Mouse (Mus musculus) left cerebral cortex, adult 2 months (tissue): ENCODE measurements around the gene Ncam1. TPM values are rescaled to one million over a fixed set of nuclear protein-coding genes. Genes with fewer than 3 reads are reported as not detected.

Experiments
- DNase-seq, 2 experiments: peaks; one replicate each; pipeline ENCODE4 v3.0.0; 2021 to 2022; ENCODE audit warnings: low spot score in 2 of 2, mixed read lengths in 1 of 2; ENCODE audit errors: extremely low spot score in 1 of 2
- H3K27ac ChIP-seq: fragments of 200-600 bp; 2 replicates; pipeline ENCODE4 v1.8.1; 2022
- H3K4me3 ChIP-seq: fragments of 200-600 bp; 2 replicates; pipeline ENCODE4 v1.8.1; 2022
- CTCF ChIP-seq: fragments of 200-600 bp; IDR thresholded peaks from 2 replicates; pipeline ENCODE4 v1.8.1; 2022; ENCODE audit warnings: antibody characterized with exemption, mild to moderate bottlenecking, moderate library complexity
- intact Hi-C: fragments of 180-260 bp; cut with DNase I; formaldehyde crosslinking; loops from one replicate; pipeline ENCODE4 v1.15.1; 2025
- total RNA-seq, 2 experiments: library from RNA; stranded (reverse); gene quantifications; 2 replicates each; pipeline ENCODE4 v1.2.3; 2021

Ncam1 gene
- total RNA-seq, 2 experiments from 2014 or later = 270 to 291 TPM

GRCm38 (mm10) chr9:49571695-49572510 lies 226.8 kb downstream of the Ncam1 start:
- Histone ChIP-seq H3K4me3 (no peak overlapping the region), H3K27ac (peak overlapping the region; percentile 81)
- no peak for TF ChIP-seq CTCF
- DNase-seq = peak in 1 of 2 experiments; percentile 30
- intact Hi-C loops = loop anchor here (2.0 to 5.0 kb wide), 2 partner anchors 21 to 225 kb away; partner anchors contain the start of gene Ncam1

DNA sequence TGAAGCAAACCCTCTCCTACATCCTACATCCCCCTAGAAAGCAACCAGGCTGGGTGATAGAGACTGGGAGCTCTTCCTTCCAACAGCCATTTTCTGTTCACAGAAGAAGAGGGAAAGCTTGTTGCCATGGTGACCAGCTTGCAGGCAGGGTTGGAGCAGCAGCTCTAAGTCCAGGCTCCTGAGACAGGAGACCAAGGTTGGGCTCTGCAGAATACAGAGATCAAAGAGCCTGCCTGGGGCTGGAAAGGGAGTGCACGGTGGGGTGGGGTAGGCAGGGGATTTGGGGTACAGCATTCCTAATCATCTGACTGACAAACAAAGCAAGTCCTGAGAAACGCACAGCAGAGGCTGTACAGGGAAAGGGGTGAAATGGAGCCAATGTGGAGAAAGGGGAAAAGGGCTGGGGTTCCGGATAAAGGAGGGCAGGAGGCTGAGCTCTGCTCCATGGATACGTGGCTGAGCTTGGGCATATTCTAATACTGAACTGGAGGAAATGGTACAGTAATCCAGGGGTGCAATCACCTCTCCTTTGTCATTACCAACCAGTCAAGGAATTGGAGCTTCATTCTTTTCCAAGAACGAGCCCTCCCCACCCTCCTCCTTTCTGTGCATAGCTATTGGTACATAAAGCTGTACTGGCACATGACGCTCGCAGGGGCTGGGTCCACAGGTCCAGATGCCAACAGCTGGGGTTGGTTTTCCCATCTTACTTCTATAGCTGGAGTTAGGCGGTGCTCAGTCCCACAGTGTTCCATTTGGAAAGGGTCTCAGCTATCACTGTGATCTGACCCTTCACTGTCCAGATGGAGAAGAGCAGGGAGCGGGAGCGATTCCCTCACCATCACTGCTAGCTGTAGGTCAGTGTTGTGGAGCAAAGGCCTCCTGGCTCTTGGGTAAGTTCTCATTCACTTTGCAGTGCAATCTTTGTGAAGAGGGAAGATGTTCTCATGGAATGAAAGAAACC lies 227.7 kb downstream of the Ncam1 start:
- peak; percentile 54 for DNase-seq
- TF ChIP-seq CTCF = no peak
- Histone ChIP-seq H3K4me3 (no peak overlapping the region), H3K27ac (peak overlapping the region; percentile 81)
- intact Hi-C loops = loop anchor here (2.0 to 5.0 kb wide), 2 partner anchors 22 to 226 kb away; partner anchors contain the start of gene Ncam1

DNA sequence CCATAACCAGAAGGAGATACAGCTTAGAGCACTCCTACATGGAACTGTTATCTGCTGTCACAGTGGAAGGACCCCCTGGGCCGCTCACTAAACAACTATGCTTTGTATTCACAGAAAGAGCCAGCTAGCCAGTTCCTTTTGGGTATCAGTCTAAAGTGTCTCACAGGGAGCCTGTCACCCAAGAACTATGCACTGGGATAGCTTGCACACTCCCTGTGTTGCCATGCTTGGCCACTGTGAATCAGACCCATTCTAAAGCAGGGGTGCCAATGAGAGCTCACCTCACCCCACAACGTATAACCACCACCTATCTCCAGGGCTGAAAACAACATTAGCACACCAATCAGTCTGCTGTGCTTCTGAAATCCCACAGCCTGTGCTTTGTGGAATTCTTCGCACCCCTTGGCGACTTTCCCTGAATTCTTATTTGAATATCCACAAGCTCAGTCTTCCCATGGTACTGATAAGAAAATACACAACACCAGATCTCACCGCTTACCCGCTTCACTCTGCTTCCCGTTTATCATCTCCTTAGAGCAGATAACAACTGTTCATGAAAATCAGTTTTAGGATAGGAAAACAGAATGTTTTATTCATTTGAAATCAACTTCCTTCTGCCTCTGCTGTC lies 228.6 kb downstream of the Ncam1 start:
- no peak for TF ChIP-seq CTCF
- intact Hi-C loops = loop anchor here (2.0 to 5.0 kb wide), 2 partner anchors 23 to 227 kb away; partner anchors contain the start of gene Ncam1
- no peak for DNase-seq
- Histone ChIP-seq H3K4me3 (no peak overlapping the region), H3K27ac (peak overlapping the region; percentile 81)

- intact Hi-C loops = no loop called here
- DNase-seq = no peak
- TF ChIP-seq CTCF = no peak
- Histone ChIP-seq H3K4me3 (no peak overlapping the region), H3K27ac (no peak overlapping the region)
Observed at GRCm38 (mm10) chr9:49565846-49566245, 232.9 kb downstream of the Ncam1 start.

GRCm38 (mm10) chr9:49558941-49559340 lies 239.8 kb downstream of the Ncam1 start:
- TF ChIP-seq CTCF = no peak

DNA sequence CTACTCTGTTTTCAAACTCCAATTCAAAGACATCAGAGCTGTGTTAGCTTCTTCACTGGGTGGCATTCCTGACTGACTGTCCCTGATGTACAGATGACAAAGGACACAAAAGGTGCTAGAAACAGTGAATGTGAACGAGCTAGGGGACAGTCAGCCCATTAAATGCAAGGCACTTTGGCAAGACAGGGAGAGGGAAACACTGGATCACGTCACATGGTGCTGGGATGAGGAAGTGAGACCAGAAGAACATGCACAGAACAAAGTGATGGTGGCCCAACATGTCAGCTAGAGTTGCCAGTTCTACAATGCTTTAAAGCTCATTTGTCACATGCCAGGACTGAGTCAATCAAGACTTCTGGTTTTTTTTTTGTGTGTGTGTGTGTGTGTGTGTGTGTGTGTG lies 247.4 kb downstream of the Ncam1 start:
- intact Hi-C loops = no loop called here
- DNase-seq = no peak
- Histone ChIP-seq H3K4me3 (no peak overlapping the region), H3K27ac (no peak overlapping the region)
- no peak for TF ChIP-seq CTCF

More at GRCm38 (mm10) chr9:49558941-49559340, 239.8 kb downstream of the Ncam1 start:
- Histone ChIP-seq H3K27ac (no peak overlapping the region), H3K4me3 (no peak overlapping the region)
- intact Hi-C loops = no loop called here
- no peak for DNase-seq

DNA sequence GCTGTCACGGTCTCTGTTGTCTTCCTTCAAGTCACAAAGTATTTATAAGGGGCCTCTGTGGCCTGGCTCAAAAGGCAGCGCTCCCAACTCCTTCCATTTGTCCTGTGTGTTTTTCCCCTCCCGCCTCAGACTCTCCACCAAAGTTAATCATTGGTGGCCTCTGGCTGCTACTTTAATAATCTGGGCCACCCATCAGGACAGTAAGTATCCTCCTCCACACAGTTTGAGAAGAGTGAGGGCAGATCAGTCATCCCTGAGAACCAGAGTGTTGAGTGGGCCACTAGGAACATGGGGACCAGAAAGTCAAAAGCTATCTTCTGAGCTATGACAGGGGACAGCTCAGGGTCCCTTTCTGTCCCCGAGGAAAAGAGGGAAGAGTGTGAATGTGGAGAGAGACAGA lies 256.1 kb downstream of the Ncam1 start:
- intact Hi-C loops = no loop called here
- TF ChIP-seq CTCF = no peak
- Histone ChIP-seq H3K27ac (no peak overlapping the region), H3K4me3 (no peak overlapping the region)
- DNase-seq = no peak

- intact Hi-C loops = no loop called here
- no peak overlapping the region for H3K27ac ChIP-seq
- H3K4me3 ChIP-seq = no peak overlapping the region
- TF ChIP-seq CTCF = no peak
- DNase-seq = peak in 1 of 2 experiments; percentile 24
Observed at GRCm38 (mm10) chr9:49537814-49538213, 260.9 kb downstream of the Ncam1 start.

DNA sequence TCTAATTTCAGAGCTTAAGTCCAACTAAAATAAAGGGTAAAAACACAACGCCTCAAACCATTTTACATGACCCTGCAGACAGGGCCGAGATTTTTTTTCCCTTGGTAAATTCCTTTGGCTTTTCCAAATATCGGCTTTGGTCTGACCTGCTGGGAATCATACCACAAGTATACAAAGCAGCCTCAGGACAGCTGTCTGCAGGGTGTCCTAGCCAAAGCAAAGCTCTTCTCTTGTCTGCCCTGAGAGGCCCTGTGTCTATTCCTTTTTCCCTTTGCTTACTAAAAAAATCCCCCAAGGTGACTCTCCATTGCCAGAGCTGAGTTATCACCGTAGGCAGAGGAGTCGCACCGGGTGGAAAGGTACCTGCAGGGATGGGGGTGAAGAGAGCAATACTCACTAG lies 262.1 kb downstream of the Ncam1 start:
- no peak for DNase-seq
- H3K4me3 ChIP-seq = no peak overlapping the region
- intact Hi-C loops = no loop called here
- TF ChIP-seq CTCF = no peak
- H3K27ac ChIP-seq = no peak overlapping the region

- H3K27ac ChIP-seq = no peak overlapping the region
- no peak overlapping the region for H3K4me3 ChIP-seq
- DNase-seq = no peak
- no peak for TF ChIP-seq CTCF
- intact Hi-C loops = no loop called here
Observed at GRCm38 (mm10) chr9:49534958-49535357, 263.8 kb downstream of the Ncam1 start.

DNA sequence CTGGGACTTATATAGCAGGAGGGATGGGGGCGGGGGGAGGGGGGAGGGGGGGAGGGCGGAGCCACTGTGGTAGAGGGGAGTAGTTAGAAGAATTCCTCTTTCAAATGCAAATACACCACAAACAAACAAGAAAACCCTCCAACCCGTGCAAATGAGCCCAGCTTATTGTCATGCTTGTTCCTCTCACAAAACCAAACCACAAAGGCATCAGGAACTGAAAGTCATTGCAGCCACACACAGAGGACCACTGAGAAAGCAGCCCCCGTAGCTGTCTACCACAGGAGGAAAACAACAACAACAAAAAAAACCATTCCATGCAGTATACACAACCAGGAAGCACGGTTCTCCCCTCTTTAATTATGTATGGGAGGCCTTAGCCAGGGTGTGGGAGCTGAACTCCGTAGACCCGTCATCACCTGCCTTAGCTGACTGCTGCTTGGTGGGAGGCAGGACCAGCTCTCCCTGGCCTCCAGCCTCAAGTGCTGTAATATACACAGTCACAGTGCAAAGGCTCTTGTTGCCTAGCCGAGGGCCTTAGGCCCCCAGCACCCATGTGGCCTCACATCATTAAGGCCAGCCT lies 264.7 kb downstream of the Ncam1 start:
- intact Hi-C loops = no loop called here
- no peak for DNase-seq
- TF ChIP-seq CTCF = no peak
- no peak overlapping the region for H3K27ac ChIP-seq
- no peak overlapping the region for H3K4me3 ChIP-seq
